Mouse (Mus musculus) monocyte, adult 2 months (primary cell): Measurements from ENCODE around the gene Epb41l2.

ENCODE experiments used
- DNase-seq, 2 experiments: peaks; one replicate each; pipeline ENCODE4 v3.0.0; 2022; ENCODE audit warnings: low spot score in 2 of 2, low read depth in 1 of 2

The Epb41l2 gene

DNA sequence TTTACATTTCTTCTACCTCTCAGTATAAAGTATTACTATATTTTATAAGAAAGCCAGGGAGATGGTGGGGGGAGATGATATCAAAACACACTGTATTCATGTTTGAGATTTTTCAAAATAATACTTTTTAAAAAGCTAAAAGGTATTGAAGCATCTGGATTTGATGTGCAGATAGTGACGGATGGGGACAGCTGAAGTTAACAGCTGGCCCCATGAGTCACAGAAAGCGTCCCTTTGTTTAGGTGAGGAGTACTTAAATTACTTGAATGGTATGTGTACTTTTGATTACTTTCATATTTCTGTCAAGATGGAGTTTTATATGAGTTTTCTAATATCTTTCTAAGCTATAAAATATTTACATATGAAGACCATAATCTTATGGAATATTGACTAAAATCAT, 112.3 kb downstream of the Epb41l2 start:
- DNase-seq: no peak

DNA sequence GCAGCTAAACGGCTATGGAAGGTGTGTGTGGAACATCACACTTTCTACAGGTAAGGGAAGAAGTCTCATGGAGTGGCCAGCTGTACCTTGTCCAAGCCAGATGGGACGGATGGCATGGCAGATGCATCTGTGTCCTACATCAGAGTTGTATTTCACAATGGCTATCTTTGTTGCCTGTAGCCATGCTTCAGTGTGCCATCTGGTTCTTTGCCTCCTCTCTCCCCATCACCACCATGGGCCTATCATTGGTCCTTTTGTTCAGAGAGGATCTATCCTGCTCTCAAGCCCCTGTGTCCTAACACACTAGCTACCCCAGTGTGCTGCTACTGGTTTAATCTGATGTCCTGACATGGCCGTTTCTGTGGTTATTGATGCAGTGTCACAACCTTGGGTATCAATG, 120.1 kb downstream of the Epb41l2 start:
- no peak for DNase-seq

DNA sequence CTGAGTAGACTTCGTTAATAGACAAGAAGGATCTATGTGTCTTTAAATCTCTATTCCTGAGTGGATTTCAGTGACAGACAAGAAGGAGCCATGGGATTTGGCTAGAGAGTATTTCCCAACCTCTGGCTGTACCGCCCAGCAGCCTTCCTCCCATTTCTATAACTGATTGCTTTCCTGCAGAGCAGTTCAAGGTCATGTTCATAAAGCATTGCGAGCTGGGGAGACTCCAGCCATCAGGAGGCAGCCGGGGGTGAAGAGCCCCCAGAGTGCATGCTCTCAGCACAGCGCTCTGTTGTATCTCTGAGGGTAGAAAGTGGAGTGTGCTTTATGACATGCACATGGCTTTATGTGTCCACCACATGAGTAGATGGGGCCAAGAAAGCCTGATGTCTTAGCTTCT, 123.2 kb downstream of the Epb41l2 start:
- no peak for DNase-seq

DNA sequence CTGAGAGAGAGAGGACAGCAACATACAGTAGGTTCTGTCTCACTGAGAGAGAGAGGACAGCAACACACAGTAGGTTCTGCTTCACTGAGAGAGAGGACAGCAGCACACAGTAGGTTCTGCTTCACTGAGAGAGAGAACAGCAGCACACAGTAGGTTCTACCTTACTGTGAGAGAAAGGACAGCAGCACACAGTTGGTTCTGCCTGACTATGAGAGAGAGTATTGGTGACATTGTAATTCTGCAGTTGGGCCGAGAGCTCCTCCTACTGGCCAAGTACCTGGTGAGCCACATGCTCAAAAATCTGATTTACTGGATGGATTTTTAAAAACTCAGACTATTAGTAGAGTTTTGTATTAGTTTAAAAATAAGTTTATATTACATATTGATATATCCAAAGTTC, 128.9 kb downstream of the Epb41l2 start:
- DNase-seq: peak in 1 of 2 experiments; percentile 8

DNA sequence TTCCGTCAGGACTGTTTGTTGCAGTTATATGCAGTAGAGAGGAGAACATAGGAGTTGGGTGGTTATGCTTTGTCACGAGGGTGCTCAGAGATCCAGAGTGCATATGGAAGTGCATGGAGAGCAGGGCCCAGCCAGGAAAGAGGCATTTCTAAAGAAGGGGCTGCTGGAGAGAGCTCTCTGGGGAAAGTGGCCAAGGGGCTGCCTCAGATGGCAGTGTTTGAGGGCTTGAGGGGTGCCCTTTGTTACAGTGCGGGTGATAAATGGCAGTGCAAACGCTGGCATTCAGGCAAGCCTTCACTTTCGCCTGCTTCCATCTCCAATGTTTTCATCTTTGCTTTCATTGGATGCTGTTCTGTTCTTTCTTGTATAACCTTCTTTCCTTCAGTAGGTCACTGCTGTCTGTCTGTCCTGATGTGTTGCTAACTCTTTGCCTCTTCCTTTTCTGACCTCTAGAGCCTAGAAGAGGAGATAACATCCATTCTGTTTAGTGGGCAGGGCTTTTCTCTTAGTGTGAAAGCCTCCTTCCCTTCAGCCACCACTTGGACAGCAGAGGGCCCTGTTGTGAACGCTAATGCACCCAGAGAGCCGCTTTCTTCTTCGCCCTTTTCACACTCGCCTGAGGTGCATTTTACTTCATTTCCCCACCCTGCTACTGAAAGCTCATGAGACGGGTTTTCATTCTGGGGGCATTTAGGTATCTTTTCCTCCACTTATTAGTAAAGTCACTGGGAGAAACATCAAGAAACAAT, 139.9 kb downstream of the Epb41l2 start:
- DNase-seq: no peak

DNA sequence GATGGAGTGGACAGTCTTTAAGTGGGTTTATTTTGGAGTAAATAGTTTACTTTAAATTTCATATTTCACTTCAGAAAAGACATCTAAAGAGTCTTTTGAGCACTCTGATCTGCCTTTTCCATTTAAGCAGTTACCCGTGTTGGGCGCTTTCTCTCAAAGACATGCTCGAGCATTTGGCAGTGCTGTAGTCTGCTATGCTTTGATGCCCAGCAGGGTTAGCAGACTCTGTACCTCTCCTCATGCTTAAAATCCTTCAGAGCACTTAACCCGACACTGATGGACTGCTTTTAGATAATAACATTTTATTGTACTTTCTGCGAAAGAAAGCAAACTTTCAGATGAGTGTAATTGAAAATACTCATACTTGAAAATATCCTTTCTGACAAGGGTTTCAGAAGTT, 143.7 kb downstream of the Epb41l2 start:
- DNase-seq: no peak

DNA sequence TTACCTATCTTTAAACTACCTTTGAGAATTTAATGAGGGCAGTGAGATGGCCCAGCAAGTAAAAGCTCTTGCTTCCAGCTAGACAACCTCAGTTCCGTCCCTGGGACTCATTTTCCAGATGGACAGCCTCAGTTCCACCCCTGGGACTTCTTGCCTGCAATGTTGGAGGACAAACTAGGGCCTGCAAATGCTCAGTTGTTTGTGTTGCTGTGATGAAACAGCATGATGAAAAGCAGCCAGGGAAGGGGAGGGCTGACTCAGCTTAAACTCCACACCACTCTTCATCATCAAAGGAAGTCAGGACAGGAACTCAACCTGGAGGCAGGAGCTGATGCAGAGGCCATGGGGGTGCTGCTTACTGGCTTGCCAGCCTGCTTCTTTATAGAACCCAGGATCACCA, 154.2 kb downstream of the Epb41l2 start:
- DNase-seq: no peak

DNA sequence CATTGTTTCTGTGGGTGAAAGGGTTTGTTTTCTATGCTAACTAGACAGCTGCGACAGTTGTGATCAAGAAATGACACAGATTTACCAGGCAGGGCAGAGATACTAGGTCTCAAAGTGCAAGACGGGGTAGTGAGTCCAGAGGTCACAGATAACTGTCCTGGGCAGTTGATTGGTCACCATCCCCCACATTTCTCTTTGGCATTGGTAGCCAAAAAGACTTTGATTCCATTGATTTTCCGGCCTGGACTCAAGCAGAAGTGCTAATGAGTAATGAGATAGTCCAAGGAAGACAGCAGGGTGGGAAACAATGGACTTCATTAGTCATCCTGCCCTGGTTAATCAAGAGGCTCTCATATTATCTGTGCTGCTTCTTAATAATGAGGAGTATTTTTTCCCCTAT, 160.4 kb downstream of the Epb41l2 start:
- DNase-seq: no peak

DNA sequence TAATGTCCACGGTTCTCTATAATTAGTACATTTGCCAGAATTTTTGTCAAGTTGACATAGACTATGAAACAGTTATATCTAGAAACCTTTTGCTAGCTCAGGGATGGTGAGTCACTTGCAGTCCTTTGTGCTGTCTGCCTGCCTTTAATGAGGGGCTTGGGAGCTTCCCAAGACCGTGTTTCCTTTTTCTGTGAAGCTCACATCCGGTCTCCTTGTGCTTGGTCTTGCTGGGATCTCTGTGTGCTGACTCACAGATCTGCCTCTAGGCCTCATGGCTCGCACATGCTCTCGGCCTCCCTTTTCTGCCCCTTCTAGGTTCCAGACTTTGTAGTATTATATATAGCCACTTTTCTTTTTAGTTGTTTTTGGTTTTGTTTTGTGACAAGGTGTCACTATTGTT, 160.8 kb downstream of the Epb41l2 start:
- no peak for DNase-seq

DNA sequence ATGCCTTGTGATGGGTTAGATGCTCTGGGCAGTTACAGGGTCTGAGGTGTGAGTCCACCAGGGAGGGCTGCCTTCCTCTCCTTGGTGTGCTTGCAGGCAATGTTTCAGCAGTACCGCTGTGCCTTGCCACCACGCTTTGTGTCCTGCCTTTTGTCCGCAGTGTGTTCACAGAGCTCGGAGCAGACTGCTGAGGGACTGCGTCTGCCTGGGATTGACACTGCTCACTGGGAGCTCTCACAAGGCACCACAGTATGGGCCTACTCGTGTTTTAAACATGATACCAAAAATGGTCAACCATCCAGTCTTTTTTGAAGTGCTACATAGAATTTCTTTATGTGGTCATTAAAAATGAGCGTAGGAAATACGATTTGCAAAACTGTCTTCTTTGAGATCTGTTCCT, 164.1 kb downstream of the Epb41l2 start:
- no peak for DNase-seq

DNA sequence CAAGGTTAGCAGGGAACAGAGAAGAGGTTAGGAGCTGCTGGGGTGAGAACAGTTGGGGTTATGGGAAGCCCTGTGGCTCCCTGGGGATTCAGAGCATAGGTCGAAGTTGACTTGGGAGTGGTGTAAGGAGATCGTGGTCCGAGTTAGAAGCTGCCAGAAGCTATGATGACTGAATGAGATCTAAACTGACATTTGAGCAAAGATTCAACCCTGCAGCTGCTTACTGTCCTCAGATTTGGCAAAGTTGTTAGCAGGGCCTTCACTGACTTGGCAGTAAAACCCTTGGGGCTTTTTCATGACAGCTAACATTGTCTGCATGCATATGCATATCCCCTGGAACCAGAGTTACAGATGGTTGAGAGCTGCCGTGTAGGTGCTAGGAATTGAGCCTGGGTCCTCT, 166.6 kb downstream of the Epb41l2 start:
- DNase-seq: no peak

DNA sequence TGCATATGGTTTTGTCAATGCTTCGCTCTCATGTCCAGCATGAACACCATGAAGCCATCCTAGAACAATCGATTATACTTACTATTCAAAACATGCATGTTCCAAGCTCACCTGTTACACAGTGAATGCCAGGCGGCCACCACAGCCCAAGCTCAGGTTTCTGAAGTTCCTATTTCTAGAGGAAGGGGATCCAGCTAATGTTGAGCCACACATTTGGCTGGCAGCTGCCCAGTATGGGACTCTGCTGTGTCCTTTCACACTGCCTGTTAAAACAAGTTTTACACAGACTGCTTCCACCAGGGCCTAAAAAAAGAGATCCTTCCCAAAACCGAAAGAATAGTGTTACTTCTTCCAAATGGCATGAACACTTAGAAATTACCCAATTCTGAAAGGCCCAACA, 167.0 kb downstream of the Epb41l2 start:
- DNase-seq: no peak

DNA sequence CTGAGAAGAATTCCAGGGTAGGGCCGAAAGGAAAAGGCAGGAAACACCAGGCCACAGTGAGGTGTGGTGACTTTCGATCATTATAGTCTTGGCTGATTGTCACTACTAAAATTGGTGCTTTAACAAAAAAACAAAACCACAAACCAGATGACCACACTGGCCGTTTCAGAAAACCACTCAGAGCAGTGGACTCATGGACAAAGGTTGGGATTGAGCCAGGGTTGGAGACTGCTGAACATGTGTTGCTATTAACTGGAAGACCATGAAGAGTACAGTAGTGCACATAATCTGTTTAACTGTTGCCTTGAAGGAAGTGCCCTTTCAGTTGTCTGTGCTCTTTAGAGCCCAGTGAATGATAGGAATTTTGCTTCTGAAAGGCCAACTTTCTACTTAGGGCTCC, 167.5 kb downstream of the Epb41l2 start:
- no peak for DNase-seq

DNA sequence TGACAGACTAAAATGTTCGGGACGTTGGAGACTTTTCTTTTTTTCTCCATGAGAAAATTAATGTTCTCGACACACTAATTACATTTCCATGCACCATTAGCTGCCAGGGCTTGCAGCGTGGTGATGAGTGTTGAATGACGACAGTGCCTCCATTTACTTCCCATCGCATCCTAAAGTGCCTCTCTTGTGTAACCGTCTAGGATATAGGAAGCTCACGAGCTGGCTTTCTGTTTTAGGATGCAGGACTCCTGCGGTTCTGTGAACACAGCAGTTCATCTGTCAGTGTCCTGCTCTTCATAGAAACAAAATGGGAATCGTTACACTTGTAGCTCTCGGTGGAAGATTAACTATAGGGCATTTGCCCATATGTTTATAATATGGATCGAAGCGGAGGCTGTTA, 171.7 kb downstream of the Epb41l2 start:
- no peak for DNase-seq

DNA sequence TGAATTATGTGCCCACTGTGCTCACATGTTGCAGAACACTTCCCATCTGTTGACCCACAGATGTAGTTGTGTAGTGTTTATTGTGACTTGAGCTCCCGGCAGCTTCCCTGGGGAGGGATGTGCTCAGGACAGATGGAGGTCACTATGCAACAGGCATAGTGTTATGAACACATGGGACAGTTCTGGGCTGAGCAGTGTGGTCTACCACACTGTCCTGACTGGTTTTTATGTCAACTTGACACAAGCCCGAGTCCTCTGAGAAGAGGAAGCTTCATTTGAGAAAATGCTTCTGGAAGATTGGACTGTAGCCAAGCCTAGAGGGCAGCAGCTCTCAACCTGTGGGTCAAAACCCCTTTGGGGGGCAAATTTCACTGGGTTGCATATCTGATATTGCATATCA, 173.5 kb downstream of the Epb41l2 start:
- no peak for DNase-seq

DNA sequence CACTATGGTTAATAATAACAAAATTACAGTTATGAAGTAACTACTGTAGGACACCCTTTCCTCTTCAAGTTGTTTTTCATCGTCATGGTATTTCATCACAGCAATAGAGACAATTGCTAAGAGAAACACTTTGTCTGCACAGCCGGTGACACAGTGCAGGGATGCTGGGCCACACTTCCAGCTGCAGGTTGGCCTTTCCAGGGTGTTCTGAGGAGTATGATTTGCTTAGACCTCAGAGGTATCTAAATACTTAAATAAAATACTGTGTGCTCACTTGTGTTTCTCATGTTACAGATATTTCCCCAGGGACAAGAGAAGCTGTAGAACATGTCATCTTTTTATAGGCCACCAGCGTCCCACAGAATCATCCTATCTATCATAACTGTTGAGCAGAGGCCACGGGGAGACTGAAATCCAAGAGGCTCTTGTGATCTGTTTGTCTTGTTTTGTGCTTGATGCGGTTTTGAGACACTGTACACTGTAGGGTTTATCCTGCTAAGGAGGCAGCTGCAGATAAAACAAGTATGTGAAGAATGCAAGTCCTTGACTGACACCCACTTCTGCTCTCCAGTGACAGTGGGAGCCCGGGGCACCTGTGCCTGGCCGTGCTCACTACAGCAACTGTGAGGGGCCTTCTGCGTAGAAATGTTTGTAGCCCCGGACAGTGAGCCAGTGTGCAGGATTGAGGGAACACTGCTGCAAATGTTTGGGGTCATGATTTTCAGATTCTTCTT, 174.1 kb downstream of the Epb41l2 start:
- DNase-seq: no peak

DNA sequence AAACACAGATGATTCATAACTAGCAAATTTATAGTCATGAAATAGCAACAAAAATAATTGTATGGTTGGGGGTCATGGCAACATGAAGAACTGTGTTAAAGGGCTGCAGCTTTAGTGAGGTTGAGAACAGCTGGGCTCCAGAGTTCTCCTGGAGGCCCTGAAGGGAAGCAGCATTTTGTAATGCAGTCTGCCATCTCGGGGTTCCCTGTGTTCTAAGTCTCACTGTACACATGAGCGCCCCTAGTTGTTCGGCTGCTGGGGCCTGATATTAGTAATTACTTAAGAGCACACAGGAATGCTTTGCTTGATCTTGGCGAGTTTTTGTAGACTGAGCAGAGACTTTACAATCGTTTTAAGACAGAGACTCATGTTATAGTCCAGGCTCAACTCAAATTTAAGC, 174.9 kb downstream of the Epb41l2 start:
- DNase-seq: no peak

DNA sequence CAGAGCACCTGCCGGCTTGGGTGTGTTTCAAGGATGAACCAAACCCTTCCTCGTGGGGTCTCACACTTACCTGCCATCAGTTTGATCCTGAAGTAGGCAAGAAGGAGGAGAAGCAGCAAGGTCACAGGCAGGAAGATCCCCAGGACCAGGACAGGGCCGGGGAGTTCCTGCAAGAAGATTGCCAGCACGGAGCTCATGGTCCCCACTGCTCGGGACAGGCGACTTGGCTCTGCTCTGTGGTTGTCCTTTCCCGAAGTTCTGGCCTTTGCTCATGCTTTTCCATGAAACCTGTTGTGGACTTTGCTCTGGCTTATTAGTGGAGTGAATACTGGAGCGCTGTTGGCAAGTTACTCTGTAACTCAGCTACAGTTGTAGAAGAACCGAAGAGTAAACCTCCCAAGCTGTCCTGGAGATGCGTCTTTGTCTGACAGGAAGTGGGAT, 176.3 kb downstream of the Epb41l2 start, which contains the start of gene Smlr1:
Gene Smlr1 (minus strand): TSS at position 377 of the 441 bp plus-strand sequence.
- DNase-seq: no peak

DNA sequence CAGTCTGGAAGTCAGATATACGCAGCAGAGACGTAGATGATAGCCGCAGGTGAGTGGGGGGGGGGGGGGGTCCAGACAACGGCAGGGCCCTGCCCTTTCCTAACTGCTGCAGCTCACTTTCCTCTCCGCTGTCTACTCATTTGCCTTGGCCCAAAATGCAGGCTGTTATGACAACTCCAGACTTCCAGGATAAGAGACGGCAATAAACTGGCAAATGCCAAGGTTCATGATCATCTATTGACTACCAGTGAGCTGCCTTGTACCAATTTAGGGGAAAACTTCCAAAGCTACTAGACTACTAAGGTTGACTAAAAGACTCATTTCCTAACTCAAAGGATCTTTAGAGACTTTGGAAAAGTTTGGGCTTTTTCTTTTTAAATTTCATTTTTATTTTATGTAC, 177.0 kb downstream of the Epb41l2 start:
- DNase-seq: no peak

DNA sequence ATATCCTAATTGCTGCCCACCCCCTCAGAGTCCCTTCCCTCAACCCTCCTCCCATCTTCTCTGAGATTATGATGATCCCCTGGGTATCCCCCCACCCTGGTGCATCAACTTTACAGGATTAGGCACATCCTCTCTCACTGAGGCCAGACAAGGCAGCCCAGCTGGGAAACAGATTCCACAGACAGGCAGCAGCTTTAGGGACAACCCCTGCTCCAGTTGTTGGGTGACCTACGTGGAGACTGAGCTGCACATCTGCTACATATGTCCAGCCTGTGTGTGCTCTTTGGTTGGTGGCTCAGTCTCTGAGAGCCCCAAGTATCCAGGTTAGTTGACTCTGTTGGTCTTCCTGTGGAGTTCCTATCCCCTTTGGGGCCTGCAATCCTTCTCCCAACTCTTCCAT, 179.1 kb downstream of the Epb41l2 start:
- DNase-seq: no peak

DNA sequence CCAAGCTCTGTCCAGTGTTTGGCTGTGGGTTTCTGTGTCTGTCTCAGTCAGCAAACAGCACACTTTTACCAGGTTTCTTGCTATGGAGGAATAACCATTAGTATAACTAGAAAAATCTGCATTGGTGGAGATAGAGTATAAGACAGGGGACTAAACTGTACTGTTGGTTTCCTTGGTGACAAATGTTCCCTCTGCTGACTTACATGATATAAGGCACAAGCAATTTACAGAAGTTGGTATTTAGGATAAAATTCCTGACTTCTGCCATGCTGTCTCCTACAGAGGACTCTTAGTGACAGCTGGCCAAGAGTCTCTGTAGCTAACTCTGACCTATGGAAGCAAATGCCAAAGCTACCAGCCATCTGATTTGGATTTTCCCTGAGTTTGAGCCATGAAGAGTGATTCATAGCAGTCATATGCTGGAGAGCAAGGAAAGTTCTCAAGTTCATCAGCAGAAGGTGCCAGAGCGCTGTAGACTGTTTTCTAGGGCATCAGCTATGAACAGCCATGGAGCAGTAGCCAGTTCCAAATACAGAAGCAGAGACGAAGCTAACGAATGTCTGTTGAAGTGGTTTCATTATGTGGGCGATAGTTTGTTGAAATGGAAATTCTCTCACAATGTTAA, 179.7 kb downstream of the Epb41l2 start:
- no peak for DNase-seq

DNA sequence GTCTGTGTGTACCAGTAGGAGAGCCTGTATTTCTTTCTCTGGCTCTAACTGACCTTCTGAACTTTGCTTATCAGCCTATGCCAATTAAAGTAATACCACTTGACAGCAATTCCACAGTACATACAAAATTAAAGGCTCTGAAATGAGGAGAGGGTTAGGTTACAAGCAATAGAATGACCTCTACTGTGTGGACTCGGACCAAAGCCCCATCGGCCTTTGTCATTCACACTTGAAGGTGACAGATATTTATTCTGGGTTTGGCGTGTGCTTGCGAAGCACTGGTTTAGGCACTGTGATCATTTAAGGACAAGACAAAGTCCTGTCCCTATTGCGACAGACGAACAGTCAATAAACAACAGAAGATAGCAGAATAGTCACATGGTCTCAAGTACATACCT, 180.2 kb downstream of the Epb41l2 start:
- DNase-seq: no peak
